ENCODE assay signal across 9 mouse cellular contexts in the genomic region with DNA sequence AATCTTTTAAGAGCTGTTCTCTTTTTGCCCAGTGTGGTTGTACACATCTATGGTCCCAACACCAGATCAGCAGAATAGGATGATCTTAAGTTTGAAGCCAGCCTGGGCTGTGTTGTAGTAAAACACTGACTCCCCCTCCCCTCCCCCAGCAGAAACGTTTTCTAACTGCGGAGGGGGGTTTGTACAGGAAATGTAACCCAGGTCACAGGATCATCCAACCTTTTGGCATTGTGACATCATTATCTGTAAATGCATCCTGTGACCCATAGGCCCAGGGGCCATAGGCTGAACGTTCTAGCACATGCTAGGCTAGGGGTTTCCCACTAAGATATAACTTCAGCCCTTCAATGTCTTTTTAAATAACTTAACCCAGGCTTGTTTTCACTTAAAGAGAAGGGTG. TPM values are rescaled to one million over a fixed set of nuclear protein-coding genes. Genes with fewer than 3 reads are reported as not detected.
A peak's percentile ranks its signal among the peaks of the same experiment; 100 is the strongest.
DNase-seq lines count a peak whose midpoint lies in the region; ATAC-seq lines count a peak whose summit lies in the region.
"Had no signal": no experiment of that assay in that cellular context is flagged by ENCODE, and none has a peak within 500 bp of the region (broad histone marks: within the 10 kb centered on the region; RNA-seq: fewer than 3 reads in every experiment).

Gene AA467197 (plus strand): TSS at position 301 of the 400 bp plus-strand sequence.

- H3K4me1 ChIP-seq in heart, embryonic 15.5 days (replicated peaks), result peaks cover 13% of the 10 kb centered on the region
- peaks cover 8% of the 10 kb centered on the region for H3K4me1 ChIP-seq in embryonic facial prominence, embryonic 10.5 days
- H3K4me1 ChIP-seq in hindbrain, embryonic 16.5 days (ENCODE audit: control insufficient read depth, insufficient read depth, low read depth, low read length), result peaks cover 14% of the 10 kb centered on the region
- H3K4me1 ChIP-seq in midbrain, embryonic 13.5 days (replicated peaks), result peaks cover 14% of the 10 kb centered on the region

- 42% methylated on average over 3 of the region's 3 CpGs for WGBS in heart, embryonic 15.5 days
- WGBS in embryonic facial prominence, embryonic 10.5 days, result 60% methylated on average over 3 of the region's 3 CpGs
- 54% methylated on average over 3 of the region's 3 CpGs for WGBS in hindbrain, embryonic 16.5 days
- 78% methylated on average over 3 of the region's 3 CpGs for WGBS in midbrain, embryonic 13.5 days

- ATAC-seq in heart, embryonic 15.5 days (replicated peaks; ENCODE audit: insufficient number of reproducible peaks, insufficient read depth, low FRiP score, low read depth), result no peak
- ATAC-seq in hindbrain, embryonic 16.5 days, result no peak
- ATAC-seq in midbrain, embryonic 13.5 days, result no peak
- no peak for ATAC-seq in activated CD4-positive, CD25-positive, alpha-beta regulatory T cell, adult 4 months

- 0 out of 2 replicates have a peak within 1 kb of the TSS, but pooled peaks have one; percentile 44 for H3K9ac ChIP-seq in heart, embryonic 15.5 days
- H3K9ac ChIP-seq in hindbrain, embryonic 16.5 days (ENCODE audit: low read depth, low read length), result peak within 1 kb of the TSS; percentile 47
- peak within 1 kb of the TSS; percentile 61 for H3K9ac ChIP-seq in midbrain, embryonic 13.5 days (replicated peaks)

- intact Hi-C loops in heart, postnatal 14 days (cut with DNase I), result loop anchor here (1.0 to 10.0 kb wide), 3 partner anchors 31 to 252 kb away; no protein-coding TSS in a partner anchor

- H3K36me3 ChIP-seq in heart, embryonic 15.5 days, result peaks cover 9% of the 10 kb centered on the region; the same call in 1 of the 2 replicates
- H3K36me3 ChIP-seq in embryonic facial prominence, embryonic 10.5 days (replicated peaks), result peaks cover 27% of the 10 kb centered on the region
- peaks cover 10% of the 10 kb centered on the region; the same call in 1 of the 2 replicates for H3K36me3 ChIP-seq in hindbrain, embryonic 16.5 days (ENCODE audit: control insufficient read depth, insufficient read depth, low read length)
- peaks cover 13% of the 10 kb centered on the region for H3K36me3 ChIP-seq in midbrain, embryonic 13.5 days

- H3K27ac ChIP-seq in heart, embryonic 15.5 days, result no peak within 1 kb of the TSS
- no peak within 1 kb of the TSS for H3K27ac ChIP-seq in embryonic facial prominence, embryonic 10.5 days (replicated peaks)
- no peak within 1 kb of the TSS for H3K27ac ChIP-seq in hindbrain, embryonic 16.5 days (ENCODE audit: low read depth, low read length)
- H3K27ac ChIP-seq in midbrain, embryonic 13.5 days, result no peak within 1 kb of the TSS

- H3K4me2 ChIP-seq in heart, embryonic 15.5 days, result peak within 1 kb of the TSS; percentile 81
- peak within 1 kb of the TSS; percentile 77 for H3K4me2 ChIP-seq in hindbrain, embryonic 16.5 days (ENCODE audit: low read length)
- H3K4me2 ChIP-seq in midbrain, embryonic 13.5 days (replicated peaks), result peak within 1 kb of the TSS; percentile 71

- H3K9me3 ChIP-seq in heart, embryonic 15.5 days (replicated peaks), result no peaks in the 10 kb centered on the region
- H3K9me3 ChIP-seq in embryonic facial prominence, embryonic 10.5 days, result no peaks in the 10 kb centered on the region
- H3K9me3 ChIP-seq in hindbrain, embryonic 16.5 days (ENCODE audit: control insufficient read depth, low read length), result no peaks in the 10 kb centered on the region
- H3K9me3 ChIP-seq in midbrain, embryonic 13.5 days, result no peaks in the 10 kb centered on the region

- peak within 1 kb of the TSS; percentile 51 for H3K4me3 ChIP-seq in heart, embryonic 15.5 days
- peak within 1 kb of the TSS; percentile 59 for H3K4me3 ChIP-seq in embryonic facial prominence, embryonic 10.5 days
- H3K4me3 ChIP-seq in hindbrain, embryonic 16.5 days (ENCODE audit: low read length), result peak within 1 kb of the TSS; percentile 46
- peak within 1 kb of the TSS; percentile 44 for H3K4me3 ChIP-seq in midbrain, embryonic 13.5 days (replicated peaks)

- no peak for DNase-seq in heart, postnatal 14 days
- no peak for DNase-seq in embryonic facial prominence, embryonic 10.5 days (ENCODE audit: low spot score)
- no peak for DNase-seq in testis, postnatal 14 days (ENCODE audit: low spot score)
- no peak for DNase-seq in thymus, adult 18-20 months
- DNase-seq: cerebellum, postnatal 25 days had no signal

- H3K27me3 ChIP-seq in heart, embryonic 15.5 days, result peaks cover 27% of the 10 kb centered on the region
- H3K27me3 ChIP-seq in embryonic facial prominence, embryonic 10.5 days (replicated peaks; ENCODE audit: low read depth, poor library complexity, severe bottlenecking), result peaks cover 33% of the 10 kb centered on the region
- 0 out of 2 replicates have a peak, but pooled peaks cover 2% of the 10 kb centered on the region for H3K27me3 ChIP-seq in hindbrain, embryonic 16.5 days (replicated peaks; ENCODE audit: control insufficient read depth, insufficient read depth, low read length)
- H3K27me3 ChIP-seq in midbrain, embryonic 13.5 days, result peaks cover 21% of the 10 kb centered on the region

RNA-seq across cellular contexts. Expression of gene AA467197, which starts in this region (rescaled TPM):
- 0.52 and 1.9 TPM in 2 replicates for polyA plus RNA-seq in heart, embryonic 15.5 days (2015; fragmentation: Nextera tagmentation; extraction: Ambion mirVana)
- total RNA-seq in heart, postnatal 14 days (2021), result under 1 TPM in 1 of 2 experiments, not detected in 1; 0.46 TPM
- polyA plus RNA-seq in embryonic facial prominence, embryonic 10.5 days (2016; fragmentation: Nextera tagmentation; extraction: Ambion mirVana), result 0.35 and 0.63 TPM in 2 replicates
- 0.69 and 0.91 TPM in 2 replicates for polyA plus RNA-seq in hindbrain, embryonic 16.5 days (2015; fragmentation: Nextera tagmentation; extraction: Ambion mirVana)
- 0.62 TPM in 1 of 2 replicates, not detected in the other for polyA plus RNA-seq in midbrain, embryonic 13.5 days (2015; fragmentation: Nextera tagmentation; extraction: Ambion mirVana)
- polyA plus RNA-seq in activated CD4-positive, CD25-positive, alpha-beta regulatory T cell, adult 4 months (2017; shearing (Covaris generic)), result under 1 TPM in 1 of 2 experiments, not detected in 1; 0.73 TPM
